Mouse (Mus musculus) gastrocnemius, postnatal 10 days (tissue): ENCODE data around the gene Dnmt1. TPM values are rescaled to one million over a fixed set of nuclear protein-coding genes. Genes with fewer than 3 reads are reported as not detected.
A peak's percentile ranks its signal among the peaks of the same experiment; 100 is the strongest.

ENCODE experiments used
- DNase-seq: peaks from one replicate; pipeline ENCODE4 v3.0.0; 2021; ENCODE audit warnings: mixed read lengths
- total RNA-seq, 2 experiments: library from RNA; stranded (reverse); gene quantifications; 2 replicates each; pipeline ENCODE4 v1.2.3; 2021

Gene Dnmt1
- total RNA-seq, 2 experiments from 2014 or later: 18.4 to 25.7 TPM

- DNase-seq: no peak
Observed at GRCm38 (mm10) chr9:20943396-20943795, 16.3 kb downstream of the Dnmt1 start.

GRCm38 (mm10) chr9:20923258-20923657 lies 36.4 kb downstream of the Dnmt1 start:
- DNase-seq: no peak

GRCm38 (mm10) chr9:20916160-20916559 lies 43.5 kb downstream of the Dnmt1 start:
- no peak for DNase-seq

GRCm38 (mm10) chr9:20909948-20910347 lies 49.7 kb downstream of the Dnmt1 start:
- DNase-seq: no peak

- DNase-seq: no peak
Observed at GRCm38 (mm10) chr9:20902174-20902491, 57.6 kb downstream of the Dnmt1 start.

GRCm38 (mm10) chr9:20901466-20902173 lies 58.1 kb downstream of the Dnmt1 start:
- DNase-seq: no peak

- peak; percentile 91 for DNase-seq
Observed at GRCm38 (mm10) chr9:20898511-20899073, 61.1 kb downstream of the Dnmt1 start, which contains the start of gene Eif3g. Gene Eif3g, minus strand, starts transcription at chr9:20898623.

- DNase-seq: no peak
Observed at GRCm38 (mm10) chr9:20897736-20898510, 61.8 kb downstream of the Dnmt1 start.

- DNase-seq: no peak
Observed at GRCm38 (mm10) chr9:20895382-20895781, 64.3 kb downstream of the Dnmt1 start.

- DNase-seq: no peak
Observed at GRCm38 (mm10) chr9:20894629-20895028, 65.1 kb downstream of the Dnmt1 start.

- no peak for DNase-seq
Observed at GRCm38 (mm10) chr9:20893590-20894343, 65.9 kb downstream of the Dnmt1 start.

GRCm38 (mm10) chr9:20893069-20893468 lies 66.6 kb downstream of the Dnmt1 start:
- no peak for DNase-seq

GRCm38 (mm10) chr9:20892104-20892653 lies 67.5 kb downstream of the Dnmt1 start:
- no peak for DNase-seq

GRCm38 (mm10) chr9:20891339-20892103 lies 68.2 kb downstream of the Dnmt1 start:
- no peak for DNase-seq

GRCm38 (mm10) chr9:20890411-20890810 lies 69.3 kb downstream of the Dnmt1 start:
- no peak for DNase-seq

GRCm38 (mm10) chr9:20889185-20890141 lies 70.2 kb downstream of the Dnmt1 start:
- no peak for DNase-seq

- no peak for DNase-seq
Observed at GRCm38 (mm10) chr9:20888386-20888765, 71.3 kb downstream of the Dnmt1 start.

GRCm38 (mm10) chr9:20887704-20888385 lies 71.8 kb downstream of the Dnmt1 start, which contains the start of gene Ppan:
Gene Ppan, plus strand, starts transcription at chr9:20888175.
- DNase-seq: peak; percentile 93

- no peak for DNase-seq
Observed at GRCm38 (mm10) chr9:20887191-20887590, 72.5 kb downstream of the Dnmt1 start.

- no peak for DNase-seq
Observed at GRCm38 (mm10) chr9:20886563-20886962, 73.1 kb downstream of the Dnmt1 start.
